Mouse (Mus musculus) stomach, embryonic 16.5 days (tissue): ENCODE data around the gene Coro6. TPM values are rescaled to one million over a fixed set of nuclear protein-coding genes. Genes with fewer than 3 reads are reported as not detected.

Experiments
- ATAC-seq: fragments of 200-750 bp; cut with Nextera tagmentation; 2 replicates; pipeline ENCODE4 v1.8.0; 2017; ENCODE audit warnings: moderate number of reproducible peaks, moderate TSS enrichment; ENCODE audit not compliant: insufficient read depth, low FRiP score
- H3K27ac ChIP-seq: fragments of 300-500 bp; sonication (generic); 2 replicates; pipeline ENCODE4 v1.5.1; 2014; ENCODE audit warnings: low read length
- H3K27me3 ChIP-seq: fragments of 300-500 bp; sonication (generic); 2 replicates; pipeline ENCODE4 v1.6.1; 2014; ENCODE audit warnings: low read length, control low read depth, mixed read lengths; ENCODE audit not compliant: control insufficient read depth, insufficient read depth
- H3K36me3 ChIP-seq: fragments of 300-500 bp; sonication (generic); 2 replicates; pipeline ENCODE4 v1.6.1; 2014; ENCODE audit warnings: low read length; ENCODE audit not compliant: control insufficient read depth, insufficient read depth
- H3K4me1 ChIP-seq: fragments of 300-500 bp; sonication (generic); 2 replicates; pipeline ENCODE4 v1.6.1; 2014; ENCODE audit warnings: low read length, control low read depth, mixed read lengths; ENCODE audit not compliant: control insufficient read depth, insufficient read depth
- H3K4me2 ChIP-seq: fragments of 300-500 bp; sonication (generic); 2 replicates; pipeline ENCODE4 v1.6.1; 2014; ENCODE audit warnings: low read depth, low read length, mixed read lengths
- H3K4me3 ChIP-seq: fragments of 300-500 bp; sonication (generic); replicated peaks from 2 replicates; pipeline ENCODE4 v1.5.1; 2014; ENCODE audit warnings: mild to moderate bottlenecking, low read length
- H3K9ac ChIP-seq: fragments of 300-500 bp; sonication (generic); 2 replicates; pipeline ENCODE4 v1.6.1; 2014; ENCODE audit warnings: low read length
- H3K9me3 ChIP-seq: fragments of 300-500 bp; sonication (generic); replicated peaks from 2 replicates; pipeline ENCODE4 v1.6.1; 2016; ENCODE audit warnings: low read length, control low read depth; ENCODE audit not compliant: control insufficient read depth
- WGBS: fragments of 180-500 bp; shearing (Covaris S2); extraction: QIAGEN DNeasy Blood & Tissue Kit; methylation state at CpG from one replicate; pipeline ENCODE4 v1.1.7; 2014; 5-methylcytosine and 5-hydroxymethylcytosine counted together
- polyA plus RNA-seq: library from polyadenylated mRNA; unstranded; fragments of >200 nt; fragmentation: Nextera tagmentation; extraction: Ambion mirVana; gene quantifications from 2 replicates; pipeline ENCODE4 v1.2.1, GENCODE M21; 2015

Coro6 gene
- 0.12 and 2.0 TPM in 2 replicates for polyA plus RNA-seq

- no peaks in the 10 kb centered on the region for H3K9me3 ChIP-seq
- H3K36me3 ChIP-seq = no peaks in the 10 kb centered on the region
- peak within 1 kb of the TSS; percentile 90 for H3K4me2 ChIP-seq
- peak within 1 kb of the TSS; percentile 65 for H3K9ac ChIP-seq
- WGBS = under 1% methylated on average over 63 of the region's 73 CpGs
- ATAC-seq = peak; percentile 66; the same call in 1 of the 2 replicates
- H3K4me1 ChIP-seq = peaks cover 15% of the 10 kb centered on the region
- H3K4me3 ChIP-seq = peak within 1 kb of the TSS; percentile 53
- peaks cover 46% of the 10 kb centered on the region for H3K27me3 ChIP-seq
- H3K27ac ChIP-seq = no peak within 1 kb of the TSS
These were observed at the start of gene Coro6 for GRCm38 (mm10) chr11:77462283-77463100. Gene Coro6 (plus strand): TSS chr11:77462411.

GRCm38 (mm10) chr11:77414141-77414839 lies 47.9 kb upstream of the Coro6 start:
- H3K27me3 ChIP-seq = no peaks in the 10 kb centered on the region
- H3K9me3 ChIP-seq = no peaks in the 10 kb centered on the region
- H3K36me3 ChIP-seq = no peaks in the 10 kb centered on the region
- peaks cover 7% of the 10 kb centered on the region; the same call in 1 of the 2 replicates for H3K4me1 ChIP-seq
- H3K4me3 ChIP-seq = no peak overlapping the region
- WGBS = 81% methylated on average over 2 of the region's 2 CpGs
- no peak overlapping the region for H3K4me2 ChIP-seq
- H3K27ac ChIP-seq = no peak overlapping the region
- H3K9ac ChIP-seq = no peak overlapping the region
- no peak for ATAC-seq

- no peak for ATAC-seq
- no peak overlapping the region for H3K9ac ChIP-seq
- H3K9me3 ChIP-seq = no peaks in the 10 kb centered on the region
- H3K27ac ChIP-seq = no peak overlapping the region
- H3K4me2 ChIP-seq = no peak overlapping the region
- WGBS = 80% methylated on average over 4 of the region's 4 CpGs
- H3K36me3 ChIP-seq = no peaks in the 10 kb centered on the region
- H3K27me3 ChIP-seq = no peaks in the 10 kb centered on the region
- H3K4me3 ChIP-seq = no peak overlapping the region
- H3K4me1 ChIP-seq = no peaks in the 10 kb centered on the region
These were observed 45.8 kb upstream of the Coro6 start for GRCm38 (mm10) chr11:77416212-77417000.

GRCm38 (mm10) chr11:77418021-77418420 lies 44.2 kb upstream of the Coro6 start:
- no peak overlapping the region for H3K4me2 ChIP-seq
- H3K27me3 ChIP-seq = no peaks in the 10 kb centered on the region
- no peaks in the 10 kb centered on the region for H3K4me1 ChIP-seq
- no peak overlapping the region for H3K4me3 ChIP-seq
- 79% methylated on average over 4 of the region's 4 CpGs for WGBS
- no peak for ATAC-seq
- H3K9me3 ChIP-seq = no peaks in the 10 kb centered on the region
- no peaks in the 10 kb centered on the region for H3K36me3 ChIP-seq
- H3K9ac ChIP-seq = no peak overlapping the region
- H3K27ac ChIP-seq = no peak overlapping the region

GRCm38 (mm10) chr11:77423175-77423859 lies 38.9 kb upstream of the Coro6 start:
- H3K27me3 ChIP-seq = no peaks in the 10 kb centered on the region
- 64% methylated on average over 4 of the region's 4 CpGs for WGBS
- no peak overlapping the region for H3K9ac ChIP-seq
- H3K4me3 ChIP-seq = no peak overlapping the region
- no peak overlapping the region for H3K4me2 ChIP-seq
- ATAC-seq = no peak
- no peak overlapping the region for H3K27ac ChIP-seq
- H3K9me3 ChIP-seq = no peaks in the 10 kb centered on the region
- H3K4me1 ChIP-seq = no peaks in the 10 kb centered on the region
- no peaks in the 10 kb centered on the region for H3K36me3 ChIP-seq

GRCm38 (mm10) chr11:77428446-77428845 lies 33.8 kb upstream of the Coro6 start:
- no peak overlapping the region for H3K9ac ChIP-seq
- ATAC-seq = no peak
- 85% methylated on average over 1 of the region's 1 CpGs for WGBS
- H3K36me3 ChIP-seq = no peaks in the 10 kb centered on the region
- H3K9me3 ChIP-seq = no peaks in the 10 kb centered on the region
- H3K27me3 ChIP-seq = no peaks in the 10 kb centered on the region
- H3K4me1 ChIP-seq = no peaks in the 10 kb centered on the region
- no peak overlapping the region for H3K4me2 ChIP-seq
- no peak overlapping the region for H3K4me3 ChIP-seq
- H3K27ac ChIP-seq = no peak overlapping the region

- no peak overlapping the region for H3K27ac ChIP-seq
- ATAC-seq = no peak
- peaks cover 8% of the 10 kb centered on the region; the same call in 1 of the 2 replicates for H3K4me1 ChIP-seq
- H3K4me3 ChIP-seq = no peak overlapping the region
- H3K9ac ChIP-seq = no peak overlapping the region
- H3K36me3 ChIP-seq = no peaks in the 10 kb centered on the region
- no peak overlapping the region for H3K4me2 ChIP-seq
- H3K9me3 ChIP-seq = no peaks in the 10 kb centered on the region
- WGBS = 86% methylated on average over 2 of the region's 2 CpGs
- no peaks in the 10 kb centered on the region for H3K27me3 ChIP-seq
These were observed 25.2 kb upstream of the Coro6 start for GRCm38 (mm10) chr11:77437026-77437425.

- peaks cover 11% of the 10 kb centered on the region for H3K4me1 ChIP-seq
- no peak overlapping the region for H3K4me2 ChIP-seq
- no peaks in the 10 kb centered on the region for H3K27me3 ChIP-seq
- no peak overlapping the region for H3K27ac ChIP-seq
- no peaks in the 10 kb centered on the region for H3K36me3 ChIP-seq
- WGBS = 79% methylated on average over 9 of the region's 9 CpGs
- ATAC-seq = no peak
- H3K9ac ChIP-seq = no peak overlapping the region
- no peak overlapping the region for H3K4me3 ChIP-seq
- H3K9me3 ChIP-seq = no peaks in the 10 kb centered on the region
These were observed 22.1 kb upstream of the Coro6 start for GRCm38 (mm10) chr11:77440081-77440480.
